Mouse (Mus musculus) hindbrain, postnatal 0 days (tissue): ENCODE data around the gene Foxa3. TPM values are rescaled to one million over a fixed set of nuclear protein-coding genes. Genes with fewer than 3 reads are reported as not detected.
A peak's percentile ranks its signal among the peaks of the same experiment; 100 is the strongest.

Source experiments
- ATAC-seq: fragments of 200-750 bp; cut with Nextera tagmentation; 2 replicates; pipeline ENCODE4 v1.8.0; 2017; ENCODE audit warnings: mild to moderate bottlenecking, moderate TSS enrichment, moderate library complexity
- DNase-seq: peaks from one replicate; pipeline ENCODE4 v3.0.0-alpha.2; 2015; ENCODE audit warnings: low spot score
- H3K27ac ChIP-seq: fragments of 300-500 bp; sonication (generic); 2 replicates; pipeline ENCODE4 v1.5.1; 2014; ENCODE audit warnings: mild to moderate bottlenecking
- H3K27me3 ChIP-seq: fragments of 300-500 bp; sonication (generic); 2 replicates; pipeline ENCODE4 v1.6.1; 2014; ENCODE audit warnings: low read length, mixed read lengths; ENCODE audit not compliant: insufficient read depth
- H3K36me3 ChIP-seq: fragments of 300-500 bp; sonication (generic); 2 replicates; pipeline ENCODE4 v1.6.1; 2014; ENCODE audit warnings: low read length, mixed read lengths; ENCODE audit not compliant: insufficient read depth
- H3K4me1 ChIP-seq: fragments of 300-500 bp; sonication (generic); 2 replicates; pipeline ENCODE4 v1.6.1; 2014; ENCODE audit warnings: antibody characterized with exemption, low read length, mixed read lengths; ENCODE audit not compliant: insufficient read depth
- H3K4me2 ChIP-seq: fragments of 300-500 bp; sonication (generic); 2 replicates; pipeline ENCODE4 v1.6.1; 2014; ENCODE audit warnings: low read depth, mild to moderate bottlenecking, low read length, moderate library complexity, mixed read lengths
- H3K4me3 ChIP-seq: fragments of 300-500 bp; sonication (generic); 2 replicates; pipeline ENCODE4 v1.5.1; 2014; ENCODE audit warnings: low read length
- H3K9ac ChIP-seq: fragments of 300-500 bp; sonication (generic); replicated peaks from 2 replicates; pipeline ENCODE4 v1.6.1; 2014; ENCODE audit warnings: mild to moderate bottlenecking, low read length, moderate library complexity, mixed read lengths
- H3K9me3 ChIP-seq: fragments of 300-500 bp; sonication (generic); 2 replicates; pipeline ENCODE4 v1.6.1; 2016; ENCODE audit warnings: low read length, mixed read lengths
- CTCF ChIP-seq: IDR thresholded peaks from 2 replicates; pipeline ENCODE4 v1.5.1; 2016; ENCODE audit warnings: antibody characterized with exemption, control low read depth, low read depth
- WGBS: fragments of 180-500 bp; shearing (Covaris S2); extraction: QIAGEN DNeasy Blood & Tissue Kit; methylation state at CpG from one replicate; pipeline ENCODE4 v1.1.7; 2014; 5-methylcytosine and 5-hydroxymethylcytosine counted together
- polyA plus RNA-seq: library from polyadenylated mRNA; unstranded; fragments of >200 nt; fragmentation: Nextera tagmentation; extraction: Ambion mirVana; gene quantifications from 2 replicates; pipeline ENCODE4 v1.2.1, GENCODE M21; 2015
- total RNA-seq: library from RNA; depleted of rRNA; stranded (reverse); fragments of >200 nt; gene quantifications from 2 replicates; pipeline ENCODE4 v1.2.3, GENCODE M21; 2014

Foxa3 gene
- total and polyA plus RNA-seq, 2 experiments from 2014 or later = not detected

- Histone ChIP-seq H3K4me3 (no peak overlapping the region), H3K27ac (peak overlapping the region; percentile 73; the same call in 1 of the 2 replicates), H3K4me1 (peaks cover 19% of the 10 kb centered on the region), H3K4me2 (no peak overlapping the region), H3K9me3 (no peaks in the 10 kb centered on the region), H3K36me3 (no peaks in the 10 kb centered on the region), H3K9ac (no peak overlapping the region), H3K27me3 (no peaks in the 10 kb centered on the region)
- WGBS = 77% methylated on average over 3 of the region's 3 CpGs
- DNase-seq = no peak
- no peak for TF ChIP-seq CTCF
- ATAC-seq = no peak
Observed at GRCm38 (mm10) chr7:19001807-19002085, 21.6 kb downstream of the Foxa3 start.

GRCm38 (mm10) chr7:19001066-19001806 is 22.1 kb downstream of the Foxa3 start:
- H3K4me1 ChIP-seq = peaks cover 17% of the 10 kb centered on the region
- H3K36me3 ChIP-seq = no peaks in the 10 kb centered on the region
- no peak overlapping the region for H3K9ac ChIP-seq
- no peak for TF ChIP-seq CTCF
- DNase-seq (no peak), ATAC-seq (no peak)
- no peaks in the 10 kb centered on the region for H3K27me3 ChIP-seq
- no peaks in the 10 kb centered on the region for H3K9me3 ChIP-seq
- H3K27ac ChIP-seq = no peak overlapping the region
- H3K4me3 ChIP-seq = peak overlapping the region; percentile 10; the same call in 1 of the 2 replicates
- 42% methylated on average over 18 of the region's 18 CpGs for WGBS
- peak overlapping the region; percentile 24 for H3K4me2 ChIP-seq

GRCm38 (mm10) chr7:19000421-19000820 is 22.9 kb downstream of the Foxa3 start:
- ATAC-seq (no peak), DNase-seq (no peak)
- Histone ChIP-seq H3K9ac (no peak overlapping the region), H3K9me3 (no peaks in the 10 kb centered on the region), H3K36me3 (no peaks in the 10 kb centered on the region), H3K4me3 (peak overlapping the region; percentile 10; the same call in 1 of the 2 replicates), H3K4me2 (peak overlapping the region; percentile 24), H3K4me1 (peaks cover 9% of the 10 kb centered on the region), H3K27ac (no peak overlapping the region), H3K27me3 (no peaks in the 10 kb centered on the region)
- TF ChIP-seq CTCF = no peak
- WGBS = 70% methylated on average over 10 of the region's 10 CpGs

GRCm38 (mm10) chr7:18998835-18999234 is 24.5 kb downstream of the Foxa3 start:
- H3K36me3 ChIP-seq = no peaks in the 10 kb centered on the region
- H3K9me3 ChIP-seq = no peaks in the 10 kb centered on the region
- peaks cover 4% of the 10 kb centered on the region; the same call in 1 of the 2 replicates for H3K4me1 ChIP-seq
- DNase-seq (no peak), ATAC-seq (no peak)
- TF ChIP-seq CTCF = peak; percentile 36; the same call in 1 of the 2 replicates
- H3K4me2 ChIP-seq = no peak overlapping the region
- no peak overlapping the region for H3K9ac ChIP-seq
- no peaks in the 10 kb centered on the region for H3K27me3 ChIP-seq
- no peak overlapping the region for H3K4me3 ChIP-seq
- H3K27ac ChIP-seq = no peak overlapping the region
- WGBS = 26% methylated on average over 9 of the region's 9 CpGs

- peaks cover 10% of the 10 kb centered on the region for H3K4me1 ChIP-seq
- H3K9me3 ChIP-seq = no peaks in the 10 kb centered on the region
- H3K4me2 ChIP-seq = peak overlapping the region; percentile 65
- no peak for DNase-seq
- H3K36me3 ChIP-seq = no peaks in the 10 kb centered on the region
- 85% methylated on average over 5 of the region's 5 CpGs for WGBS
- no peak for ATAC-seq
- peak overlapping the region; percentile 67; the same call in 1 of the 2 replicates for H3K9ac ChIP-seq
- no peaks in the 10 kb centered on the region for H3K27me3 ChIP-seq
- H3K27ac ChIP-seq = no peak overlapping the region
- TF ChIP-seq CTCF = no peak
- H3K4me3 ChIP-seq = peak overlapping the region; percentile 47
Observed at GRCm38 (mm10) chr7:18993036-18993435, 30.3 kb downstream of the Foxa3 start.

GRCm38 (mm10) chr7:18992294-18992675 is 31.1 kb downstream of the Foxa3 start:
- Histone ChIP-seq H3K36me3 (no peaks in the 10 kb centered on the region), H3K4me2 (peak overlapping the region; percentile 65), H3K4me1 (peaks cover 10% of the 10 kb centered on the region), H3K4me3 (peak overlapping the region; percentile 47), H3K27ac (peak overlapping the region; percentile 69; the same call in 1 of the 2 replicates), H3K9me3 (no peaks in the 10 kb centered on the region), H3K27me3 (no peaks in the 10 kb centered on the region), H3K9ac (peak overlapping the region; percentile 67)
- no peak for TF ChIP-seq CTCF
- ATAC-seq = no peak
- no peak for DNase-seq
- 3% methylated on average over 31 of the region's 31 CpGs for WGBS

- TF ChIP-seq CTCF = peak; percentile 30; the same call in 1 of the 2 replicates
- Histone ChIP-seq H3K4me3 (peak overlapping the region; percentile 47), H3K36me3 (no peaks in the 10 kb centered on the region), H3K9me3 (no peaks in the 10 kb centered on the region), H3K27me3 (no peaks in the 10 kb centered on the region), H3K4me1 (peaks cover 10% of the 10 kb centered on the region), H3K9ac (peak overlapping the region; percentile 67), H3K27ac (peak overlapping the region; percentile 69; the same call in 1 of the 2 replicates), H3K4me2 (peak overlapping the region; percentile 65)
- DNase-seq (peak; percentile 48), ATAC-seq (0 out of 2 replicates have a peak, but pooled peaks have one; percentile 2)
- under 1% methylated on average over 59 of the region's 59 CpGs for WGBS
Observed at GRCm38 (mm10) chr7:18991660-18992293, 31.6 kb downstream of the Foxa3 start.
